Mouse (Mus musculus) hindbrain, embryonic 14.5 days (tissue): ENCODE measurements around the gene Prkd3. TPM values are rescaled to one million over a fixed set of nuclear protein-coding genes. Genes with fewer than 3 reads are reported as not detected.

Experiments
- ATAC-seq: fragments of 200-750 bp; cut with Nextera tagmentation; 2 replicates; pipeline ENCODE4 v1.8.0; 2017; ENCODE audit warnings: moderate number of reproducible peaks, mild to moderate bottlenecking, moderate TSS enrichment, moderate library complexity; ENCODE audit not compliant: low FRiP score
- DNase-seq: peaks from one replicate; pipeline ENCODE4 v3.0.0-alpha.2; 2015; ENCODE audit warnings: low spot score
- H3K27ac ChIP-seq: fragments of 300-500 bp; sonication (generic); 2 replicates; pipeline ENCODE4 v1.5.1; 2014; ENCODE audit warnings: mild to moderate bottlenecking, moderate library complexity
- H3K27me3 ChIP-seq: fragments of 300-500 bp; sonication (generic); 2 replicates; pipeline ENCODE4 v1.6.1; 2014; ENCODE audit warnings: mild to moderate bottlenecking, low read length, mixed read lengths; ENCODE audit not compliant: control insufficient read depth, insufficient read depth
- H3K36me3 ChIP-seq: fragments of 300-500 bp; sonication (generic); replicated peaks from 2 replicates; pipeline ENCODE4 v1.6.1; 2014; ENCODE audit not compliant: control insufficient read depth, insufficient read depth
- H3K4me1 ChIP-seq: fragments of 300-500 bp; sonication (generic); replicated peaks from 2 replicates; pipeline ENCODE4 v1.6.1; 2014; ENCODE audit warnings: antibody characterized with exemption, low read length, mixed read lengths; ENCODE audit not compliant: control insufficient read depth, insufficient read depth
- H3K4me2 ChIP-seq: fragments of 300-500 bp; sonication (generic); replicated peaks from 2 replicates; pipeline ENCODE4 v1.6.1; 2014; ENCODE audit warnings: mild to moderate bottlenecking, moderate library complexity
- H3K4me3 ChIP-seq: fragments of 300-500 bp; sonication (generic); replicated peaks from 2 replicates; pipeline ENCODE4 v1.5.1; 2014; ENCODE audit warnings: mild to moderate bottlenecking, low read length
- H3K9ac ChIP-seq: fragments of 300-500 bp; sonication (generic); 2 replicates; pipeline ENCODE4 v1.6.1; 2014
- H3K9me3 ChIP-seq: fragments of 300-500 bp; sonication (generic); 2 replicates; pipeline ENCODE4 v1.6.1; 2016; ENCODE audit warnings: low read length; ENCODE audit not compliant: control insufficient read depth
- WGBS: fragments of 180-500 bp; shearing (Covaris S2); extraction: QIAGEN DNeasy Blood & Tissue Kit; methylation state at CpG from one replicate; pipeline ENCODE4 v1.1.7; 2014; 5-methylcytosine and 5-hydroxymethylcytosine counted together
- polyA plus RNA-seq: library from polyadenylated mRNA; unstranded; fragments of >200 nt; fragmentation: Nextera tagmentation; extraction: Ambion mirVana; gene quantifications from 2 replicates; pipeline ENCODE4 v1.2.1, GENCODE M21; 2014

The Prkd3 gene
- polyA plus RNA-seq, 1 experiment from 2014 or later = 15.1 TPM

GRCm38 (mm10) chr17:78992303-78993027 is 28.2 kb downstream of the Prkd3 start:
- Histone ChIP-seq H3K4me3 (no peak overlapping the region), H3K9ac (no peak overlapping the region), H3K4me2 (no peak overlapping the region), H3K36me3 (no peaks in the 10 kb centered on the region), H3K9me3 (no peaks in the 10 kb centered on the region), H3K27me3 (no peaks in the 10 kb centered on the region), H3K27ac (no peak overlapping the region), H3K4me1 (no peaks in the 10 kb centered on the region; the same call in 1 of the 2 replicates)
- ATAC-seq (no peak), DNase-seq (no peak)
- 88% methylated on average over 9 of the region's 9 CpGs for WGBS

GRCm38 (mm10) chr17:78991549-78991948 is 29.1 kb downstream of the Prkd3 start:
- Histone ChIP-seq H3K4me2 (no peak overlapping the region), H3K36me3 (no peaks in the 10 kb centered on the region), H3K9ac (no peak overlapping the region), H3K9me3 (no peaks in the 10 kb centered on the region), H3K4me1 (no peaks in the 10 kb centered on the region; the same call in 1 of the 2 replicates), H3K27ac (no peak overlapping the region), H3K27me3 (no peaks in the 10 kb centered on the region), H3K4me3 (no peak overlapping the region)
- 98% methylated on average over 2 of the region's 2 CpGs for WGBS
- ATAC-seq = no peak
- DNase-seq = no peak

DNA sequence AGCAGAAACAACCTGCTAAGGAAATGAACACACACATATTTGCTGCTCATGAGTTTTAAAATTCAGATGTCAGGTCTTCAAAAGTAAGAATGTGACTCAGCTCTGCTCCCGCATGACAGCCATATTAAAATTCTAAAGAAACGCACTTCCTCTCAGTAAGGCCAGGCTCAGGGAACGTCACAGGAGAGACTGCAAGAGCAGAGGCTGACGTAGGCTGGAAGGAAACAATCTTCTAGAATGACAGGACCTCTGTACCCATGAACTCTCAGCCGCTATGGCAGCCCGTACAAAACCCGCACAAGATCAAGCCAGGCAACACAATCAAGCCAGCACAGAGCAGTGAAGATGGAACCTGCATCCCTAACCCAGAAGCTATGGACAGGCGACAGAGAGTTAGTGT is 31.6 kb downstream of the Prkd3 start:
- Histone ChIP-seq H3K36me3 (no peaks in the 10 kb centered on the region), H3K4me2 (no peak overlapping the region), H3K4me1 (no peaks in the 10 kb centered on the region), H3K27me3 (no peaks in the 10 kb centered on the region), H3K4me3 (no peak overlapping the region), H3K9me3 (no peaks in the 10 kb centered on the region), H3K27ac (no peak overlapping the region), H3K9ac (no peak overlapping the region)
- 80% methylated on average over 8 of the region's 8 CpGs for whole genome bisulfite sequencing
- DNase-seq = no peak
- ATAC-seq = no peak

DNA sequence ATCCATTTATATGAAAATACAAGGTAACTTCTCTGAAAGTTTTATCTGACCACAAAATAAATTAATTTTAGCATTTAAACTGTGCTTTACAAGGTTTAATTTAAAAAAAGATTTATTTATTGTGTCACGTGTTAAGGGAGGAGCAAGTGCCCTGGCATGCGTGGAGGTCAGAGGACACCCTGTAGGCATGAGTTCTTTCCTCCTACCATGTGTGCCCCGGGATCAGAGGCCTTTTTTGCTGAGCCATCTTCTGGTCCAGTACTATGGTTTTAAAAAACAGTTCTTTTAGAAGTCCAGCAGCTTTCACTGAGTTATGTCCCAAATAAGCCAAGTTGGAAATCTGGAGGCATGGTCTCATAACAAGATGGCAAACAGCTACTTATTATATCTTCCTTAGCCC is 36.9 kb downstream of the Prkd3 start:
- ATAC-seq (no peak), DNase-seq (no peak)
- Histone ChIP-seq H3K9me3 (no peaks in the 10 kb centered on the region), H3K4me2 (no peak overlapping the region), H3K4me3 (no peak overlapping the region), H3K36me3 (peaks cover 15% of the 10 kb centered on the region; the same call in 1 of the 2 replicates), H3K27me3 (no peaks in the 10 kb centered on the region), H3K27ac (no peak overlapping the region), H3K4me1 (no peaks in the 10 kb centered on the region), H3K9ac (no peak overlapping the region)
- 92% methylated on average over 3 of the region's 3 CpGs for WGBS

DNA sequence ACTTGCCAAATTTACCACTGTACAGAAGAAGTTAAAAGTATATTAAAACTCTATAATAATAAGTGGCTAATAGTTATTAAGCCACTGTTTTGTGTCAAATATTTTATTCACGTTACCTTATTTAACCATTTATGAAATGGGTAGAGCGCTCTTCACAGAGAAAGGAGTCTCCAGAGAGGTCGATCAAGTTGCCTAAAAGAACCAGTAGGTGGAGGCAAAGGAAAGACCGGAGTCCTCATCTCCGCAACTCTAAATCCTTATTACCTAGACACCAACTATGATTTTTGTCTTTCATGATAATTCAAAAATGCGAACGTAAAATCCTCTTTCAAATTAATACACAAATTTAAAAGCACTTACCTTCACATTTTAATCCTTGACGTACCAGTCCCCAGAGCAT is 37.5 kb downstream of the Prkd3 start:
- Histone ChIP-seq H3K27ac (no peak overlapping the region), H3K4me3 (no peak overlapping the region), H3K4me2 (no peak overlapping the region), H3K36me3 (peaks cover 15% of the 10 kb centered on the region; the same call in 1 of the 2 replicates), H3K27me3 (no peaks in the 10 kb centered on the region), H3K4me1 (no peaks in the 10 kb centered on the region), H3K9me3 (no peaks in the 10 kb centered on the region), H3K9ac (no peak overlapping the region)
- WGBS = 97% methylated on average over 8 of the region's 8 CpGs
- no peak for ATAC-seq
- no peak for DNase-seq

DNA sequence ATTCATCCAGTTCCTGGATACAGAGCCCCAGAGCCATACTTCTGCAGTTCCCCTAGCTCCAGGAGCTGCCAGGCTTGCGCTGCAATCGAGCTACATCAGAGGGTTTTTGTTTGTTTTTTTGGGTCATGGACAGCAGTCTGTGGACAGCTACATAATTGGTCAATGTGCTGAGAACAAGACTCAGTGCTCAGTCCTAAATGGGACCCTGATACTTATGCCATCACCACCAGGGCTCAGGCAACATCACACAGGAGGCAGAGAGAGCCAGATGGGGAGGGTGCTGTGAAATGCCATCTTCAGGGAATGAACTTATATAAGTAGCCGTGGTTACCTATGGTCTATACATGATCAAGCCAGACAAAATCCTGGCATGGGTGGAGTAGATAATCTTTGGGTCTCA is 52.1 kb downstream of the Prkd3 start:
- H3K4me3 ChIP-seq = no peak overlapping the region

DNA sequence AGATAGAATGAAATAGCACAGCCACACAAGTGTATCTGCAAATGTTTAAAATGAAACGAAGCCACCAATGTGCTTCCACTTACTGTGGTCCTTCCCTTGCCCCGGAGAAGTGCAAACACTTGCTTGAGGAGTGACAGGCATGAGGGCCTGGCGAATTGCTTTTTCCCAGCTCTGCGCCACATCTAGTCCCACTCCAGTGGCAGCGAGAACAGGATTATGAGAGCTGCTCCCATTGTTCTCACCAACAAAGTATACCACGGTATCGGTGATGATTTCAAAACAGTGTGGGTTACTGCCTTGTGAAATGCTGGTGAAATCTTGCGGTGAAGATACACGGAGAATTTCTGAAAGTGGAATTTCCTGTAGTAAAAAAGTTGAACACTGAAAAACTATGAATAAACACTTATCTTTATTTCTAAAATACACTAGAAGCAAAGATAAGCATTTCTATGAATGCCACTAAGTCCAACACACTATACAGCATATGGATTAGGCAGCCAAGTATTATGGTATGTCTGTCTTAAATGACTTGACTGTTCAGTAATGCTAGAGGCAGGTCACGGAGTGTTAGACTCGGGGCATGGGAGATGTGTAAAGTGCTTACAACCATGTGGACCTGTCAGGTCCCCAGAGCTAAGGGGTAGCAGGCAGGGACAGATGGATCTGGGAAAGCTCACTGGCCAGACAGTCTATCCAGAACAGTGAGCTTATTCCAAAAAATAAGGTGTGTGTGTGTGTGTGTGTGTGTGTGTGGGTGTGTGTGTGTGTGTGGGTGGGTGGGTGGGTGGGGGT is 54.3 kb downstream of the Prkd3 start:
- no peaks in the 10 kb centered on the region for H3K27me3 ChIP-seq
- peaks cover 31% of the 10 kb centered on the region for H3K36me3 ChIP-seq
- H3K9me3 ChIP-seq = no peaks in the 10 kb centered on the region
- H3K4me1 ChIP-seq = no peaks in the 10 kb centered on the region
- no peak overlapping the region for H3K4me2 ChIP-seq
- H3K9ac ChIP-seq = no peak overlapping the region
- no peak overlapping the region for H3K4me3 ChIP-seq
- DNase-seq (no peak), ATAC-seq (no peak)
- no peak overlapping the region for H3K27ac ChIP-seq
- WGBS = 95% methylated on average over 11 of the region's 11 CpGs

More for the DNA sequence above, 52.1 kb downstream of the Prkd3 start:
- Histone ChIP-seq H3K27ac (no peak overlapping the region), H3K36me3 (peaks cover 27% of the 10 kb centered on the region), H3K4me2 (no peak overlapping the region), H3K4me1 (no peaks in the 10 kb centered on the region), H3K27me3 (no peaks in the 10 kb centered on the region), H3K9me3 (no peaks in the 10 kb centered on the region), H3K9ac (no peak overlapping the region)
- no peak for ATAC-seq
- WGBS = 89% methylated on average over 3 of the region's 3 CpGs
- no peak for DNase-seq

GRCm38 (mm10) chr17:78964387-78964786 is 56.2 kb downstream of the Prkd3 start:
- Histone ChIP-seq H3K27ac (0 out of 2 replicates have a peak overlapping the region, but pooled peaks have one; percentile 14), H3K36me3 (peaks cover 46% of the 10 kb centered on the region), H3K9ac (no peak overlapping the region), H3K4me1 (no peaks in the 10 kb centered on the region), H3K4me2 (no peak overlapping the region), H3K27me3 (no peaks in the 10 kb centered on the region), H3K9me3 (no peaks in the 10 kb centered on the region), H3K4me3 (no peak overlapping the region)
- no peak for DNase-seq
- 78% methylated on average over 1 of the region's 1 CpGs for WGBS
- no peak for ATAC-seq

- no peak overlapping the region for H3K27ac ChIP-seq
- no peak for DNase-seq
- H3K4me3 ChIP-seq = no peak overlapping the region
- H3K9me3 ChIP-seq = no peaks in the 10 kb centered on the region
- 89% methylated on average over 6 of the region's 6 CpGs for WGBS
- H3K4me2 ChIP-seq = no peak overlapping the region
- H3K9ac ChIP-seq = no peak overlapping the region
- H3K27me3 ChIP-seq = no peaks in the 10 kb centered on the region
- H3K36me3 ChIP-seq = peaks cover 68% of the 10 kb centered on the region
- H3K4me1 ChIP-seq = no peaks in the 10 kb centered on the region
- no peak for ATAC-seq
Measured at GRCm38 (mm10) chr17:78959473-78959872, 61.1 kb downstream of the Prkd3 start.
